Mouse (Mus musculus): ENCODE results near the gene Cnp. TPM values are rescaled to one million over a fixed set of nuclear protein-coding genes. Genes with fewer than 3 reads are reported as not detected.
"Not testable (repeated sequence)": the region's sequence is repeated elsewhere in the genome, so short reads cannot be mapped to it uniquely, and the experiment has no call there.

Cnp gene
- total RNA-seq, 2 experiments from 2014 or later: 168 to 183 TPM

GRCm38 (mm10) chr11:100581756-100582155, 7.1 kb downstream of the Cnp start:
- H3K4me3 ChIP-seq: no peak overlapping the region
- H3K27ac ChIP-seq: peak overlapping the region; percentile 76
- DNase-seq (ENCODE audit: low spot score in 2 of 2): peak; percentile 53 to 57
- TF ChIP-seq CTCF (conservative IDR thresholded peaks at IDR 0.05): no peak

- H3K27ac ChIP-seq: peak overlapping the region; percentile 76; the same call in 1 of the 2 replicates
- not testable (repeated sequence) for H3K4me3 ChIP-seq; DNase-seq (ENCODE audit: low spot score in 2 of 2)
These were observed 7.7 kb downstream of the Cnp start for GRCm38 (mm10) chr11:100582413-100582812.

- Histone ChIP-seq H3K4me3 (no peak overlapping the region), H3K27ac (peak overlapping the region; percentile 21; the same call in 1 of the 2 replicates)
- no peak for TF ChIP-seq CTCF (conservative IDR thresholded peaks at IDR 0.05)
- no peak for DNase-seq (ENCODE audit: low spot score in 2 of 2)
These were observed 8.1 kb downstream of the Cnp start for GRCm38 (mm10) chr11:100582836-100583235.

- H3K4me3 ChIP-seq: no peak overlapping the region
- DNase-seq (ENCODE audit: low spot score in 2 of 2): no peak
- no peak for TF ChIP-seq CTCF (conservative IDR thresholded peaks at IDR 0.05)
- H3K27ac ChIP-seq: peak overlapping the region; percentile 18; the same call in 1 of the 2 replicates
These were observed 9.9 kb downstream of the Cnp start for GRCm38 (mm10) chr11:100584561-100584961.

GRCm38 (mm10) chr11:100585148-100585547, 10.4 kb downstream of the Cnp start:
- Histone ChIP-seq H3K4me3 (no peak overlapping the region), H3K27ac (peak overlapping the region; percentile 48; the same call in 1 of the 2 replicates)
- no peak for DNase-seq (ENCODE audit: low spot score in 2 of 2)
- no peak for TF ChIP-seq CTCF (conservative IDR thresholded peaks at IDR 0.05)

- no peak for DNase-seq (ENCODE audit: low spot score in 2 of 2)
- Histone ChIP-seq H3K4me3 (no peak overlapping the region), H3K27ac (peak overlapping the region; percentile 68)
- no peak for TF ChIP-seq CTCF (conservative IDR thresholded peaks at IDR 0.05)
These were observed 13.8 kb downstream of the Cnp start for GRCm38 (mm10) chr11:100588462-100588861.

- TF ChIP-seq CTCF (conservative IDR thresholded peaks at IDR 0.05): no peak
These were observed 17.8 kb downstream of the Cnp start for GRCm38 (mm10) chr11:100592346-100593046.

GRCm38 (mm10) chr11:100594608-100595007, 19.9 kb downstream of the Cnp start:
- Histone ChIP-seq H3K4me3 (no peak overlapping the region), H3K27ac (peak overlapping the region; percentile 73; the same call in 1 of the 2 replicates)
- TF ChIP-seq CTCF (conservative IDR thresholded peaks at IDR 0.05): no peak
- no peak for DNase-seq (ENCODE audit: low spot score in 2 of 2)

More at GRCm38 (mm10) chr11:100592346-100593046, 17.8 kb downstream of the Cnp start:
- no peak for DNase-seq (ENCODE audit: low spot score in 2 of 2)
- Histone ChIP-seq H3K27ac (peak overlapping the region; percentile 58), H3K4me3 (no peak overlapping the region)

- no peak overlapping the region for H3K4me3 ChIP-seq
- no peak for DNase-seq (ENCODE audit: low spot score in 2 of 2)
- TF ChIP-seq CTCF (conservative IDR thresholded peaks at IDR 0.05): no peak
- peak overlapping the region; percentile 20 for H3K27ac ChIP-seq
These were observed 20.8 kb downstream of the Cnp start for GRCm38 (mm10) chr11:100595533-100595932.

- TF ChIP-seq CTCF (conservative IDR thresholded peaks at IDR 0.05): no peak
- no peak for DNase-seq (ENCODE audit: low spot score in 2 of 2)
- H3K4me3 ChIP-seq: no peak overlapping the region
- no peak overlapping the region for H3K27ac ChIP-seq
These were observed 23.4 kb downstream of the Cnp start for GRCm38 (mm10) chr11:100598074-100598473.

- DNase-seq (ENCODE audit: low spot score in 2 of 2): no peak
- no peak for TF ChIP-seq CTCF (conservative IDR thresholded peaks at IDR 0.05)
- Histone ChIP-seq H3K27ac (no peak overlapping the region), H3K4me3 (no peak overlapping the region)
These were observed 26.7 kb downstream of the Cnp start for GRCm38 (mm10) chr11:100601372-100601771.

- Histone ChIP-seq H3K27ac (peak overlapping the region; percentile 77; the same call in 1 of the 2 replicates), H3K4me3 (no peak overlapping the region)
- no peak for TF ChIP-seq CTCF (conservative IDR thresholded peaks at IDR 0.05)
- DNase-seq (ENCODE audit: low spot score in 2 of 2): no peak
These were observed 28.5 kb downstream of the Cnp start for GRCm38 (mm10) chr11:100603155-100603554.

GRCm38 (mm10) chr11:100603813-100604212, 29.1 kb downstream of the Cnp start:
- no peak for TF ChIP-seq CTCF (conservative IDR thresholded peaks at IDR 0.05)
- peak overlapping the region; percentile 77 for H3K27ac ChIP-seq
- H3K4me3 ChIP-seq: no peak overlapping the region
- DNase-seq (ENCODE audit: low spot score in 2 of 2): no peak

Measured in layer of hippocampus, adult 2 months (tissue).